Mouse (Mus musculus) liver, postnatal 0 days (tissue): ENCODE results near the gene Elavl4.

Source experiments
- CTCF ChIP-seq: sonication (generic); IDR thresholded peaks from 2 replicates; pipeline ENCODE4 v1.5.1; 2016; ENCODE audit warnings: antibody characterized with exemption, low read depth
- EP300 ChIP-seq: IDR thresholded peaks from 2 replicates; pipeline ENCODE4 v1.6.1; 2016; ENCODE audit warnings: antibody characterized with exemption, low read depth, mild to moderate bottlenecking

DNA sequence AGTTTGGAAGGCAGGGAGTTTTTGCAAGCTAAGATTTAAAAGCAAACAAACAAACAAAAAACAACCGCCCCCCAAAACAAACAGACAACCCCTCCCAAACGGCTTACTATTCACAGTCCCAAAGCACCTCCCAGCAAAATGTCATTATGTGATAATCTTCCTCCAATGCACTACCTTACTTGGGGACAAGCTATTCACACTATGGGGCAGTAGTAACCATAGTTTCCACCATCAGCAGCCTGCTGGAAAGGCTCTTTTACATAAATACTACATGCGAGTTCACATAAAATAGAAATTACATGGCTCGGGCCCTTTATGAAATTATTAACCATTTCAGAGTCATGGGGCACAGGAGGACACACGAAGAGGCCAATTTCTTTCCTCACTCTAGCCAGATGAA, 141.5 kb downstream of the Elavl4 start:
- no peak for TF ChIP-seq EP300
- no peak for TF ChIP-seq CTCF
